Mouse (Mus musculus): ENCODE measurements around the gene Wipf3. TPM values are rescaled to one million over a fixed set of nuclear protein-coding genes. Genes with fewer than 3 reads are reported as not detected.
A peak's percentile ranks its signal among the peaks of the same experiment; 100 is the strongest.

Wipf3 gene
- polyA plus RNA-seq, 1 experiment from 2014 or later: 1.5 TPM

- H3K9ac ChIP-seq: no peak overlapping the region
- no peak overlapping the region for H3K27ac ChIP-seq
- H3K27me3 ChIP-seq: peaks cover 32% of the 10 kb centered on the region
- H3K36me3 ChIP-seq: no peaks in the 10 kb centered on the region
- H3K9me3 ChIP-seq: no peaks in the 10 kb centered on the region
- no peak overlapping the region for H3K4me3 ChIP-seq
- 57% methylated on average over 13 of the region's 13 CpGs for WGBS
- no peak for ATAC-seq (ENCODE audit: insufficient number of reproducible peaks, insufficient read depth, low FRiP score, low TSS enrichment, low read depth)
- H3K4me2 ChIP-seq: no peak overlapping the region
- H3K4me1 ChIP-seq: peaks cover 43% of the 10 kb centered on the region
Observed at GRCm38 (mm10) chr6:54432806-54433545, 3.6 kb downstream of the Wipf3 start.

GRCm38 (mm10) chr6:54434171-54434570 is 4.8 kb downstream of the Wipf3 start:
- no peak overlapping the region for H3K4me2 ChIP-seq
- H3K27me3 ChIP-seq: peaks cover 20% of the 10 kb centered on the region
- no peaks in the 10 kb centered on the region for H3K9me3 ChIP-seq
- H3K36me3 ChIP-seq: no peaks in the 10 kb centered on the region
- H3K27ac ChIP-seq: no peak overlapping the region
- no peak overlapping the region for H3K9ac ChIP-seq
- WGBS: 60% methylated on average over 2 of the region's 2 CpGs
- peaks cover 38% of the 10 kb centered on the region for H3K4me1 ChIP-seq
- ATAC-seq (ENCODE audit: insufficient number of reproducible peaks, insufficient read depth, low FRiP score, low TSS enrichment, low read depth): no peak
- no peak overlapping the region for H3K4me3 ChIP-seq

- H3K4me3 ChIP-seq: no peak overlapping the region
- no peak overlapping the region for H3K9ac ChIP-seq
- H3K27ac ChIP-seq: peak overlapping the region; percentile 53; the same call in 1 of the 2 replicates
- peaks cover 30% of the 10 kb centered on the region for H3K4me1 ChIP-seq
- H3K36me3 ChIP-seq: no peaks in the 10 kb centered on the region
- peaks cover 5% of the 10 kb centered on the region for H3K27me3 ChIP-seq
- ATAC-seq (ENCODE audit: insufficient number of reproducible peaks, insufficient read depth, low FRiP score, low TSS enrichment, low read depth): no peak
- H3K9me3 ChIP-seq: no peaks in the 10 kb centered on the region
- WGBS: 18% methylated on average over 7 of the region's 7 CpGs
- H3K4me2 ChIP-seq: 0 out of 2 replicates have a peak overlapping the region, but pooled peaks have one; percentile 2
Observed at GRCm38 (mm10) chr6:54435663-54436062, 6.3 kb downstream of the Wipf3 start.

GRCm38 (mm10) chr6:54436286-54436685 is 6.9 kb downstream of the Wipf3 start:
- H3K27me3 ChIP-seq: no peaks in the 10 kb centered on the region; the same call in 1 of the 2 replicates
- no peak overlapping the region for H3K4me2 ChIP-seq
- no peak overlapping the region for H3K9ac ChIP-seq
- no peaks in the 10 kb centered on the region for H3K9me3 ChIP-seq
- ATAC-seq (ENCODE audit: insufficient number of reproducible peaks, insufficient read depth, low FRiP score, low TSS enrichment, low read depth): no peak
- 64% methylated on average over 5 of the region's 5 CpGs for WGBS
- H3K4me3 ChIP-seq: no peak overlapping the region
- peak overlapping the region; percentile 53; the same call in 1 of the 2 replicates for H3K27ac ChIP-seq
- peaks cover 30% of the 10 kb centered on the region for H3K4me1 ChIP-seq
- H3K36me3 ChIP-seq: no peaks in the 10 kb centered on the region

- no peak overlapping the region for H3K27ac ChIP-seq
- no peaks in the 10 kb centered on the region for H3K36me3 ChIP-seq
- no peak overlapping the region for H3K4me3 ChIP-seq
- H3K27me3 ChIP-seq: no peaks in the 10 kb centered on the region
- peaks cover 17% of the 10 kb centered on the region for H3K4me1 ChIP-seq
- 71% methylated on average over 4 of the region's 4 CpGs for WGBS
- no peak for ATAC-seq (ENCODE audit: insufficient number of reproducible peaks, insufficient read depth, low FRiP score, low TSS enrichment, low read depth)
- H3K4me2 ChIP-seq: no peak overlapping the region
- no peak overlapping the region for H3K9ac ChIP-seq
- H3K9me3 ChIP-seq: no peaks in the 10 kb centered on the region
Observed at GRCm38 (mm10) chr6:54438510-54438909, 9.1 kb downstream of the Wipf3 start.

GRCm38 (mm10) chr6:54440658-54441057 is 11.3 kb downstream of the Wipf3 start:
- Histone ChIP-seq H3K27ac (no peak overlapping the region), H3K4me2 (no peak overlapping the region), H3K27me3 (no peaks in the 10 kb centered on the region), H3K36me3 (no peaks in the 10 kb centered on the region), H3K9me3 (no peaks in the 10 kb centered on the region), H3K9ac (no peak overlapping the region), H3K4me1 (peaks cover 22% of the 10 kb centered on the region), H3K4me3 (no peak overlapping the region)
- WGBS: 95% methylated on average over 6 of the region's 6 CpGs
- ATAC-seq (ENCODE audit: insufficient number of reproducible peaks, insufficient read depth, low FRiP score, low TSS enrichment, low read depth): no peak

- Histone ChIP-seq H3K4me2 (no peak overlapping the region), H3K9ac (no peak overlapping the region), H3K36me3 (no peaks in the 10 kb centered on the region), H3K27me3 (0 out of 2 replicates have a peak, but pooled peaks cover 3% of the 10 kb centered on the region), H3K4me3 (no peak overlapping the region), H3K4me1 (peaks cover 18% of the 10 kb centered on the region), H3K27ac (no peak overlapping the region), H3K9me3 (no peaks in the 10 kb centered on the region)
- ATAC-seq (ENCODE audit: insufficient number of reproducible peaks, insufficient read depth, low FRiP score, low TSS enrichment, low read depth): no peak
- WGBS: 69% methylated on average over 4 of the region's 4 CpGs
Observed at GRCm38 (mm10) chr6:54443657-54444056, 14.3 kb downstream of the Wipf3 start.

GRCm38 (mm10) chr6:54444086-54444485 is 14.7 kb downstream of the Wipf3 start:
- Histone ChIP-seq H3K27ac (no peak overlapping the region; the same call in 1 of the 2 replicates), H3K9ac (no peak overlapping the region), H3K27me3 (0 out of 2 replicates have a peak, but pooled peaks cover 3% of the 10 kb centered on the region), H3K9me3 (no peaks in the 10 kb centered on the region), H3K36me3 (no peaks in the 10 kb centered on the region), H3K4me3 (no peak overlapping the region), H3K4me2 (no peak overlapping the region), H3K4me1 (peaks cover 18% of the 10 kb centered on the region)
- no peak for ATAC-seq (ENCODE audit: insufficient number of reproducible peaks, insufficient read depth, low FRiP score, low TSS enrichment, low read depth)
- 61% methylated on average over 7 of the region's 7 CpGs for WGBS

- Histone ChIP-seq H3K27me3 (0 out of 2 replicates have a peak, but pooled peaks cover 3% of the 10 kb centered on the region), H3K27ac (peak overlapping the region; percentile 66; the same call in 1 of the 2 replicates), H3K4me3 (no peak overlapping the region), H3K36me3 (no peaks in the 10 kb centered on the region), H3K9me3 (no peaks in the 10 kb centered on the region), H3K4me1 (peaks cover 18% of the 10 kb centered on the region), H3K9ac (no peak overlapping the region), H3K4me2 (no peak overlapping the region)
- WGBS: 41% methylated on average over 7 of the region's 7 CpGs
- no peak for ATAC-seq (ENCODE audit: insufficient number of reproducible peaks, insufficient read depth, low FRiP score, low TSS enrichment, low read depth)
Observed at GRCm38 (mm10) chr6:54445249-54445818, 15.9 kb downstream of the Wipf3 start.

- Histone ChIP-seq H3K9me3 (no peaks in the 10 kb centered on the region), H3K36me3 (no peaks in the 10 kb centered on the region), H3K9ac (no peak overlapping the region), H3K4me2 (no peak overlapping the region), H3K27me3 (0 out of 2 replicates have a peak, but pooled peaks cover 3% of the 10 kb centered on the region), H3K4me3 (no peak overlapping the region), H3K27ac (no peak overlapping the region), H3K4me1 (peaks cover 18% of the 10 kb centered on the region)
- ATAC-seq (ENCODE audit: insufficient number of reproducible peaks, insufficient read depth, low FRiP score, low TSS enrichment, low read depth): no peak
- 83% methylated on average over 4 of the region's 4 CpGs for WGBS
Observed at GRCm38 (mm10) chr6:54447353-54447752, 17.9 kb downstream of the Wipf3 start.

GRCm38 (mm10) chr6:54459661-54460060 is 30.3 kb downstream of the Wipf3 start:
- H3K27me3 ChIP-seq: no peaks in the 10 kb centered on the region
- no peak overlapping the region for H3K4me3 ChIP-seq
- H3K36me3 ChIP-seq: no peaks in the 10 kb centered on the region
- H3K27ac ChIP-seq: no peak overlapping the region
- no peak overlapping the region for H3K4me2 ChIP-seq
- WGBS: 66% methylated on average over 7 of the region's 7 CpGs
- no peak overlapping the region for H3K9ac ChIP-seq
- H3K9me3 ChIP-seq: no peaks in the 10 kb centered on the region
- peaks cover 5% of the 10 kb centered on the region; the same call in 1 of the 2 replicates for H3K4me1 ChIP-seq
- no peak for ATAC-seq (ENCODE audit: insufficient number of reproducible peaks, insufficient read depth, low FRiP score, low TSS enrichment, low read depth)

Data from embryonic facial prominence, embryonic 13.5 days (tissue).